Mouse (Mus musculus): ENCODE results near the gene Ubr7.

GRCm38 (mm10) chr12:102722966-102723365, 34.8 kb upstream of the Ubr7 start:
- no peak for TF ChIP-seq JUND (conservative IDR thresholded peaks at IDR 0.05; ENCODE audit: low read depth, low read length)
- TF ChIP-seq ZKSCAN1 (IDR thresholded peaks at IDR 0.05; ENCODE audit: borderline replicate concordance, low read depth, low read length): no peak
- no peak for TF ChIP-seq CTCF (conservative IDR thresholded peaks at IDR 0.05 in 1 of 2, IDR thresholded peaks at IDR 0.05 in 1 of 2; ENCODE audit: low read depth in 2 of 2, low read length in 2 of 2)
- no peak for TF ChIP-seq POLR2A (IDR thresholded peaks at IDR 0.05; ENCODE audit: low read depth, low read length)

Measured in CH12.LX (cell line).